Mouse (Mus musculus): ENCODE data around the gene Ror2. TPM values are rescaled to one million over a fixed set of nuclear protein-coding genes. Genes with fewer than 3 reads are reported as not detected.

Gene Ror2
- polyA plus RNA-seq, 1 experiment from 2014 or later = 44.2 TPM

- no peaks in the 10 kb centered on the region for H3K9me3 ChIP-seq
- WGBS = 62% methylated on average over 17 of the region's 17 CpGs
- H3K4me2 ChIP-seq = no peak overlapping the region
- H3K27ac ChIP-seq = no peak overlapping the region
- H3K27me3 ChIP-seq = no peaks in the 10 kb centered on the region; the same call in 1 of the 2 replicates
- ATAC-seq (ENCODE audit: insufficient number of reproducible peaks, insufficient read depth, low FRiP score, low TSS enrichment, low read depth) = no peak
- H3K4me3 ChIP-seq (replicated peaks) = no peak overlapping the region
- H3K36me3 ChIP-seq = no peaks in the 10 kb centered on the region
- peaks cover 6% of the 10 kb centered on the region for H3K4me1 ChIP-seq (replicated peaks)
- no peak overlapping the region for H3K9ac ChIP-seq (replicated peaks)
Measured at GRCm38 (mm10) chr13:53099771-53100682, 185.9 kb downstream of the Ror2 start.

DNA sequence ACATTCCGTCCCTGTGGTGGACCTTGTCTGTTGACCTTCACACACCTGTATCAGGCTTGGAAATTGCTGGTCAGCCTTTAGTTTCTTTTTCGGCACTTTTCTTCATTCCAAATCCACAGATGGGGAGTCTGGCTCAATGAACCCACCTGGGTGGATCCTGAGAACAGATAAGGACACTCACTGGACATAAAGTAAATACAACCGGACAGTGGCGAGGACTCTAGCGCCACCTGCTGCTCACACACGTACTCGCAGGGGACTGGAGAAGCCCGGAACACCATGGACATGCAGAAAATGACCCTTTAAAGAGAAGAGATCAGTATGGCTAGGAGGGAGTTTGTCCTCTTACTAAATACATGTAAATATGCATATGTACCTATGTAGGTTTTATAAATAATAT lies 189.3 kb downstream of the Ror2 start:
- Histone ChIP-seq H3K4me3 (replicated peaks) (no peak overlapping the region), H3K36me3 (no peaks in the 10 kb centered on the region), H3K27ac (no peak overlapping the region), H3K9me3 (no peaks in the 10 kb centered on the region), H3K4me2 (no peak overlapping the region), H3K4me1 (replicated peaks) (no peaks in the 10 kb centered on the region; the same call in 1 of the 2 replicates), H3K9ac (replicated peaks) (no peak overlapping the region), H3K27me3 (no peaks in the 10 kb centered on the region; the same call in 1 of the 2 replicates)
- 21% methylated on average over 8 of the region's 8 CpGs for WGBS
- ATAC-seq (ENCODE audit: insufficient number of reproducible peaks, insufficient read depth, low FRiP score, low TSS enrichment, low read depth) = no peak

GRCm38 (mm10) chr13:53095222-53095621 lies 190.7 kb downstream of the Ror2 start:
- H3K27ac ChIP-seq = no peak overlapping the region
- H3K4me2 ChIP-seq = no peak overlapping the region
- H3K4me1 ChIP-seq (replicated peaks) = no peaks in the 10 kb centered on the region; the same call in 1 of the 2 replicates
- H3K9ac ChIP-seq (replicated peaks) = no peak overlapping the region
- no peaks in the 10 kb centered on the region for H3K36me3 ChIP-seq
- no peak overlapping the region for H3K4me3 ChIP-seq (replicated peaks)
- H3K9me3 ChIP-seq = no peaks in the 10 kb centered on the region
- WGBS = 41% methylated on average over 17 of the region's 17 CpGs
- no peaks in the 10 kb centered on the region; the same call in 1 of the 2 replicates for H3K27me3 ChIP-seq
- ATAC-seq (ENCODE audit: insufficient number of reproducible peaks, insufficient read depth, low FRiP score, low TSS enrichment, low read depth) = no peak; the same call in 1 of the 2 replicates

DNA sequence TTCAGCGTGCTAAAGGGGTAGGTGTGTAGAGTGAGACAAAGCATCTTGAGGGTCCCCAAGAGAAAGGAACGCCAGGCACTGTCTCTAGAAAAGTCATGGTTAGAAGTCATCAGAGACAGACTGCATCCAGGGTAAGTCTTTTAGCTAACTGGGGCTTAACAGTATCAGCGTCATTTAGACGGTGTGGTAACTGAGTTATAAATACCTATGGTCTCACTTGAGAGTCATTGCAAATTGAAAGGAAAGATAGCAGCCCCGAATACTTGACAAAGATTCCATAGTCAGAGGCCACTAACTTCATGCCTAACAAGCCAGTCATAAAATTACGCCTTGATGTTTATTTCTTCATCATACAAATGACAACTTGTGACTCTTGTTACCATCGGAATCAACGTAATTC lies 191.3 kb downstream of the Ror2 start:
- Histone ChIP-seq H3K4me1 (replicated peaks) (no peaks in the 10 kb centered on the region; the same call in 1 of the 2 replicates), H3K9ac (replicated peaks) (no peak overlapping the region)
- 66% methylated on average over 8 of the region's 8 CpGs for WGBS

DNA sequence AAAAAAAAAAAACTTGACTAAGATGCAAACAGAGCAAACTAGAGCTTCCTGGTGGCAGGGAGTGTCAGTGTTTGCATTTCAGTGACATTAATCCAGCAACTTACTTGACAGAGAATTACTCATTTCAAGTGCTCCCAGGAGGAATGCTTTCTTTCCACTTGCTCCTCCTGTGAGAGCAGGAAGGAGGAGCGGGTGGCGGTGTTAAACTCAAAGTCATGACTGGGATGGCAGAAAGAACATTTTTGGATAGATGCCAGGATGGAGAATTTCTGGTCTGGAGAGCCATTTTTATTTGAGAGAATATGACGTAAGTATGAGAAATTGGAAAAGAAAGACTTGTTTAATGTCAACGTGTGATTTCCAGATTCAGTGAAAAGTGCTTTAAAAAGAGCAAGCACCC lies 192.5 kb downstream of the Ror2 start:
- ATAC-seq (ENCODE audit: insufficient number of reproducible peaks, insufficient read depth, low FRiP score, low TSS enrichment, low read depth) = no peak
- no peaks in the 10 kb centered on the region for H3K9me3 ChIP-seq
- WGBS = 74% methylated on average over 4 of the region's 4 CpGs
- no peaks in the 10 kb centered on the region for H3K27me3 ChIP-seq
- no peak overlapping the region for H3K4me3 ChIP-seq (replicated peaks)
- H3K36me3 ChIP-seq = no peaks in the 10 kb centered on the region
- H3K4me2 ChIP-seq = no peak overlapping the region
- H3K4me1 ChIP-seq (replicated peaks) = peaks cover 5% of the 10 kb centered on the region
- H3K27ac ChIP-seq = no peak overlapping the region
- H3K9ac ChIP-seq (replicated peaks) = no peak overlapping the region

More for the DNA sequence above, 191.3 kb downstream of the Ror2 start:
- Histone ChIP-seq H3K4me3 (replicated peaks) (no peak overlapping the region), H3K9me3 (no peaks in the 10 kb centered on the region), H3K27ac (no peak overlapping the region), H3K36me3 (no peaks in the 10 kb centered on the region), H3K27me3 (no peaks in the 10 kb centered on the region; the same call in 1 of the 2 replicates), H3K4me2 (no peak overlapping the region)
- ATAC-seq (ENCODE audit: insufficient number of reproducible peaks, insufficient read depth, low FRiP score, low TSS enrichment, low read depth) = no peak

- WGBS = 86% methylated on average over 23 of the region's 23 CpGs
- no peak overlapping the region for H3K27ac ChIP-seq
Measured at GRCm38 (mm10) chr13:53086552-53087282, 199.2 kb downstream of the Ror2 start.

GRCm38 (mm10) chr13:53081846-53082245 lies 204.1 kb downstream of the Ror2 start:
- H3K36me3 ChIP-seq = no peaks in the 10 kb centered on the region
- H3K9ac ChIP-seq (replicated peaks) = no peak overlapping the region
- no peaks in the 10 kb centered on the region for H3K9me3 ChIP-seq
- H3K4me3 ChIP-seq (replicated peaks) = no peak overlapping the region
- H3K27ac ChIP-seq = no peak overlapping the region
- 26% methylated on average over 6 of the region's 6 CpGs for WGBS
- no peak overlapping the region for H3K4me2 ChIP-seq
- no peaks in the 10 kb centered on the region for H3K27me3 ChIP-seq
- 0 out of 2 replicates have a peak, but pooled peaks cover 7% of the 10 kb centered on the region for H3K4me1 ChIP-seq (replicated peaks)
- ATAC-seq (ENCODE audit: insufficient number of reproducible peaks, insufficient read depth, low FRiP score, low TSS enrichment, low read depth) = no peak

More at GRCm38 (mm10) chr13:53086552-53087282, 199.2 kb downstream of the Ror2 start:
- no peak for ATAC-seq (ENCODE audit: insufficient number of reproducible peaks, insufficient read depth, low FRiP score, low TSS enrichment, low read depth)
- no peak overlapping the region for H3K4me2 ChIP-seq
- H3K9ac ChIP-seq (replicated peaks) = no peak overlapping the region
- no peak overlapping the region for H3K4me3 ChIP-seq (replicated peaks)
- no peaks in the 10 kb centered on the region for H3K9me3 ChIP-seq
- H3K4me1 ChIP-seq (replicated peaks) = peaks cover 7% of the 10 kb centered on the region
- H3K36me3 ChIP-seq = no peaks in the 10 kb centered on the region
- no peaks in the 10 kb centered on the region for H3K27me3 ChIP-seq

DNA sequence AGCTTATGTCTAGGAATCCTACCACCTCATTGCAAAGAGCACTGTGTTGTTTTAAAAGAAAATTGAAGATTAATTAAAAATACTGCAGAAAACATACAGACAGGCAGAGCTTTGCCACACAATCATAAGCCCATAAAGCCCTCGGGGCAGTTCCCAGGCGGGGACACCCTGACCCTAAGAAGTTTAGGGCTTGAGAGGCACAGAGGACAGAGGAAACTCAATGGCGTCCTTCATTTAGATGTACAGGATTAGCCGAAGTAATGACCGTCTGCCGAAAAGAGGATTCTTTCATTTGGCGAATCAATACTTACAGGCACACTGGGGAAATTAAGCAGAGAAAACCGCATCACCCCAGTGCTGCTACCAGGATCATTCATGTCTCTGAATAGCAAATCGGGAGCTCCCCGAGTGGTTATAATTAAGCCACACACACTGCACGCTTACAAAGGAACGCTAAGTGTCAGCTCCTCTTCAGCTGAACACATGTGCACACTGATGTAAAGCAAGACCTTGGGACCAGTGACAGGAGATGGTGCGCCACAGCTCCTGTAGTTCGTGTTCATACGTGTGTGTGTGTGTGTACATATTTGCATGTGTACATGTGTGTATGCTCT lies 208.1 kb downstream of the Ror2 start:
- H3K36me3 ChIP-seq = no peaks in the 10 kb centered on the region
- H3K4me3 ChIP-seq (replicated peaks) = no peak overlapping the region
- H3K27me3 ChIP-seq = no peaks in the 10 kb centered on the region
- WGBS = 77% methylated on average over 15 of the region's 15 CpGs
- H3K9me3 ChIP-seq = no peaks in the 10 kb centered on the region
- 0 out of 2 replicates have a peak, but pooled peaks cover 7% of the 10 kb centered on the region for H3K4me1 ChIP-seq (replicated peaks)
- no peak overlapping the region for H3K9ac ChIP-seq (replicated peaks)
- H3K27ac ChIP-seq = no peak overlapping the region
- no peak for ATAC-seq (ENCODE audit: insufficient number of reproducible peaks, insufficient read depth, low FRiP score, low TSS enrichment, low read depth)
- no peak overlapping the region for H3K4me2 ChIP-seq

DNA sequence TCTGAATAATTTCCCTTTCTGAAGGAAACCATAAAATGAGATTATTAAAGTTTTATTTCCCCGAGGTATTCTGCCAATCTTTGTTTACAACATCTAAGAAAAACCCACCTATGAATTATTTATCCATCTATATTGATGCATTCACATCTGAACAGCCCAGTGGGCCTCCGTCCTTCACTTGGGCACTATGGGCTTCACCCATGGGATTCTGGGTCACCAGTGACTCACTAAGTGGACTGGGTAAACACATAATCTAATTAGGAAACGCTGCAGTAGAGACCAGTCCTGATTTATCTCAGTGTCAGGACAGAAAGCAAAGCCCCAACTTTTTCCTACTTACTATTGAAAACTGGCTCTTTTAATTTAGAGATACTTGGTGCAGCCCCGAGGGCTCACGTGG lies 210.9 kb downstream of the Ror2 start:
- WGBS = 66% methylated on average over 5 of the region's 5 CpGs
- Histone ChIP-seq H3K36me3 (no peaks in the 10 kb centered on the region), H3K4me3 (replicated peaks) (no peak overlapping the region), H3K4me1 (replicated peaks) (no peaks in the 10 kb centered on the region), H3K9me3 (no peaks in the 10 kb centered on the region), H3K27me3 (no peaks in the 10 kb centered on the region), H3K27ac (no peak overlapping the region), H3K9ac (replicated peaks) (no peak overlapping the region), H3K4me2 (no peak overlapping the region)
- no peak for ATAC-seq (ENCODE audit: insufficient number of reproducible peaks, insufficient read depth, low FRiP score, low TSS enrichment, low read depth)

GRCm38 (mm10) chr13:53069076-53069690 lies 216.7 kb downstream of the Ror2 start:
- ATAC-seq (ENCODE audit: insufficient number of reproducible peaks, insufficient read depth, low FRiP score, low TSS enrichment, low read depth) = no peak
- H3K9ac ChIP-seq (replicated peaks) = no peak overlapping the region
- H3K4me2 ChIP-seq = no peak overlapping the region
- no peaks in the 10 kb centered on the region; the same call in none of the 2 replicates for H3K27me3 ChIP-seq
- 63% methylated on average over 22 of the region's 22 CpGs for WGBS
- H3K36me3 ChIP-seq = no peaks in the 10 kb centered on the region
- H3K27ac ChIP-seq = no peak overlapping the region
- no peaks in the 10 kb centered on the region for H3K9me3 ChIP-seq
- no peaks in the 10 kb centered on the region; the same call in 1 of the 2 replicates for H3K4me1 ChIP-seq (replicated peaks)
- H3K4me3 ChIP-seq (replicated peaks) = no peak overlapping the region
